Mouse (Mus musculus) 3134 (cell line): Measurements from ENCODE around the gene Ahcyl2.
"Not testable (repeated sequence)": the region's sequence is repeated elsewhere in the genome, so short reads cannot be mapped to it uniquely, and the experiment has no call there.

Experiments used
- DNase-seq: peaks from one replicate; pipeline ENCODE4 v3.0.0-alpha.2; 2011; ENCODE audit warnings: low spot score; ENCODE audit not compliant: insufficient read length; ENCODE audit errors: extremely low read depth

Gene Ahcyl2

DNA sequence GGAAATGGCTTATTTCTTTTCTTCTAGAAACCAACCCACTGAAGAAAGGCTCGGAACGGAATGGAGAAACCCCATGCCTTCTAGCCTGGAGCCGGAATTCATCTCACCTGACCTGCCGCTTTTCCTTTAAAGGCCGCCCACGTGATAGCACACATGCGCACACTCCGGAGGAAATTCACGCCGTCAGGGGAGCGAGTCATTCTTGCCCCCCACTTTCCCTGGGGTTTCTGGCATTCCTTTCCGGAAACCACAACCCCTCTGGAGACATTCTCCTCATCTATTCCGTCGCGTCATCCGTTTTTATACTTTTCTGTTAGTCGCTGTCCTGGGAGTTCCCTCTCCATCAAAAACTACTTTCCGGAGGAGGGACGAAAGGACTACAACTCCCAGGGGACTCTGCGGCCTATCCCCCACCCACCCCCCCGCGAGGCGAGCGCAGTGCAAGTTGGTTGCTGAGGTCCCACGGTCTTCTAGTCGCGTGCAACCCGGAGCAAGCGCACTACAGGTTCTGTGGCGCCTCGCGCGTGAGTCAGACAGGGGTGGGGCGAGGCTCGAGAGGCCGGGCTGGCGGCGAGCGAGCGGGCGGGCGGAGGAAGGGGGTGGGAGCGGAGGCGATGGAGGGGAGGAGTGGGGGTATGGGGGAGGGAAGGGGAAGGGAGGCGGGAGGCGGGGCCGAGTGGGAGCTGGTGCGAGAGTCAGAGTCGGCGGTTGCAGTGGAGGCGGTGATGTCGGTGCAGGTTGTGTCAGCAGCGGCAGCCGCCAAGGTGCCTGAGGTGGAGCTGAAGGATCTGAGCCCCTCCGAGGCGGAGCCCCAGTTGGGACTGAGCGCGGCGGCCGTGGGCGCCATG is at the start of gene Ahcyl2:
TSS of gene Ahcyl2 (plus strand) at position 199 of the 848 bp plus-strand sequence.
- DNase-seq = peak; percentile 96

DNA sequence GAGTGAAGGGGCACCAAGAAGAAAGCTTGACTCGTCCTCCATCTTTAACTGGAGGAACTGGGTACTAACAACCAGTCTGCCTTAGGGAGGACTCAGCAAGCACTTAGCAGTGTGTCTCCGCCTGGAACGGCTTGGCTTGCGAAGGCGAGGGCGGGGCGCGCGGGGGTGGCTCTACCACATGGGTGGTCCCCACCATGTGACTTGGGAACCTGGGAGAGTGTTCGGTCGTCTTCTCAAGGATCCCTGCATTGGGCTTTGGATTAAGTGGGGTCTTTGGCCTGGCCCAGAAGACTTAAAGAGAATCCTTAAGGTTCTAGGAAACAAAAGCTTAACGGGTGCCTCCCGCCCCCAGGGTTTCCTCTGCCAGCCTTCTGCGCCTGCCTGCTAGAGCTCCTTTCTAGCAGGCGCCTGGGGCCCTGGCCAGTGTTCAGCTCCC is 48.9 kb upstream of the Ahcyl2 start:
- no peak for DNase-seq

DNA sequence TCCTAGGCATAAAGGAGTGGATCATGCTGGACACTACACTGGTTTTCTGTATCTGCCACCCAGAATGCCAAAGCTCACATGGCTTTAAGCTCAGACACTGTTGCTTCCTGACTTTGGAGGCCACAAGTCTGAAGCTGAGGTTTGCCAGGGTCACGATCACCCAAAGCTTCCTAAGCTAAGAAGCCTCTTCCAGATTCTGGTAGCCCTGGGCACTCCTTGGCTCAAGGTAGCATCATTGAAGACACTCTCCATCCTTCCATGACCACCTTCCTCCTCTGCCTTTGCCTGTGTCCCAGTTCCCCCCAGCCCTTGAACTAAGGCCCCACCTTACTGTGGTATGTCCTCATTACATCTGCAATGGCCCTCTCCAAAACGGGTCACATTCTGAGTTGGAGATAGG is 45.9 kb upstream of the Ahcyl2 start:
- no peak for DNase-seq

DNA sequence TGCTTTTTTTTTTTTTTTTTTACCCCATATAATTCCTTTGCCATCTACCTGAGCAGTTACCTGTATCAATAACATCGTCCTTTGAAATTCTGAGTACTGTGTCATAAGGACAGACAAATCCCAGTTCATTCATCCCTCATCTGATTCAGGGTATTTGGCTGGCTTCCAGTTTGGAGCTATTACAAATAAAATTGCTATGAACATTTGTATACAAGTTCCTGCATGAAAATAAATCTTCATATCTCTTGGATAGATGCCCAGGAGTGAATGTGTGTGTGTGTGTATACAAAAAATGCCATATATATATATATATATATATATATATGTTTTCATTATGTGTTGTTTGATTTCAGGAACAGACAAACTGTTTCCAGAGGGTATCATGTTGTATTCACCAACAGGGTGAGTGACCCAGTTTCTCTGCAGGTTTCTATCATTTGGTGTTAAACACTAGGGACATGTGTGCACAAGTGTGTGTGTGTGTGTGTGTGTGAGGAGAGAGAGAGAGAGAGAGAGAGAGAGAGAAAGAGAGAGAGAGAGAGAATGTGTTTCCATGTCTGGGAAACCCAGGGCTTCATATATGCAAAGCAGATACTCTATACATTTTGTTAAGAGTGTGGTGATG is 41.1 kb upstream of the Ahcyl2 start:
- no peak for DNase-seq

DNA sequence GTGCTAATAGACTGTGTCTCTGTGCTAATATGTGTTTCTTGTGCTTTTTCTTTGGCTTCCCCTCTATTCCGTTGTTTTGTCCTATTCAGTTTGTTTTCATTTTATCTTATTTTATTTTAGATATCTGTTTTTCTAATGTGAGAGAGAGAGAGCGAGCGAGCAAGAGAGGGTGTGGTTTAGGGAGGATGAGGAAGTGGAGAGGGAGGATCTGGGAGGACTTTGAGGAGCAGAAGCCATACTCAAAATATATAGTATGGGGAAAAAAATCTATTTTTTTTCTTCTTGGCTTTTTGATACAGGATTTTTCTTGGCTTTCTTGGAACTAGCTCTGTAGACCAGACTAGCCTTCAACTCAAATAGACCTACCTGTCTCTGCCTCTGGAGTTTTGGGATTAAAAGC is 39.8 kb upstream of the Ahcyl2 start:
- no peak for DNase-seq

DNA sequence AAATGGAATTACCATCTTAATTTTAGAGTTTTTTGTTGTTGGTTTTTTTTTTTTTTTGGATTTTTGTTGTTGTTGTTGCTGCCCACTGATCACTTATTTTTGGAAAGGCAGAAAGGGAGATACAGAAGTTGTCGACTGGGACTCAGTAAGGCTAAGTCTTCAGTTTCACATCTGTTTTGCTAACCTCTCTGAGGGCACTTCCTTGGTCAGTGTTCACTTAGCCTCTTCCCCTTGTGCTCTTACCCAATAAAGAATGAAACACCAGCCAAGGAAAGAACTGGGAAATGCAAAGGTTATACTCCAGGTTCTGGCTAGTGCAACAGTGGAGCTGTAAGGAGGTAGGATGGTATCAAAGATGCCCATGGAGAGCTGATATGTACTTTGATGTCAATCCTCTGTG is 38.3 kb upstream of the Ahcyl2 start:
- DNase-seq = no peak

DNA sequence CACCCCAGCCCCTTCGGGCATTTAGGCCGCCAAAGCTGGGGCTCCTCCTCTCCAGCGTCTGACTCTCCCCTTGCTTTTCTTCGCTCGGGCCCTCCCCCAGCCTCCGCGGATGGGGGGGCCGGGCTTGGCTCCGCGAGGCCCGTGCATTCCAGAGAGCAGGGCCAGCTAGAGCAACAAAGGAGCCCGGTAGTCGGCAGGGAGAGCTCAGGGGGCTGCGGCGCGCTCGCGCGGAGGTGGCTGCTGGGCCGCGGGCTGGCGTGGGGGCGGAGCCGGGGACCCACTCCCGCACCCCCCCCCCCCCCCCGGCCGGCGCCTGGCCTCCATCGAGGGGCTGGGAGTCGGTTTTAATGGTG is 32.5 kb upstream of the Ahcyl2 start, which contains the start of gene Smo:
TSS of gene Smo (plus strand) at position 168 of the 353 bp plus-strand sequence.
- peak; percentile 89 for DNase-seq

DNA sequence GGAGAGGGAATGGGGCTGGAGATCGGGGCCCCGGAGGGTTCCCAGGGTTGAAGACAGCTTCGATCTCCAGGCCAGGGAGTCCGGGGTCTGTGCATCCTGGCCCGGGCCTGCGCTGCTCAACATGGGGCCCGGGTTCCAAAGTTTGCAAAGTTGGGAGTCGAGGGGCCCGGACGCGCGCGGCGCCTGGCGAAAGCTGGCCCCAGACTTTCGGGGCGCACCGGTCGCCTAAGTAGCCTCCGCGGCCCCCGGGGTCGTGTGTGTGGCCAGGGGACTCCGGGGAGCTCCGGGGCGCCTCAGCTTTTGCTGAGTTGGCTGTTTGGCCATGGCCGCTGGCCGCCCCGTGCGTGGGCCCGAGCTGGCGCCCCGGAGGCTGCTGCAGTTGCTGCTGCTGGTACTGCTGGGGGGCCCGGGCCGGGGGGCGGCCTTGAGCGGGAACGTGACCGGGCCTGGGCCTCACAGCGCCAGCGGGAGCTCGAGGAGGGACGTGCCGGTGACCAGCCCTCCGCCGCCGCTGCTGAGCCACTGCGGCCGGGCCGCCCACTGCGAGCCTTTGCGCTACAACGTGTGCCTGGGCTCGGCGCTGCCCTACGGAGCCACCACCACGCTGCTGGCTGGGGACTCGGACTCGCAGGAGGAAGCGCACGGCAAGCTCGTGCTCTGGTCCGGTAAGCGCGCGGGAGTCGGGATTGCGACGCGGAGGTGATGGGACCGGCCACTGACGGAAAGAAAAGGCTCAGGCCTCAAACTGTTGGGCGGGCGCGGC is 31.9 kb upstream of the Ahcyl2 start:
- DNase-seq = peak; percentile 87

DNA sequence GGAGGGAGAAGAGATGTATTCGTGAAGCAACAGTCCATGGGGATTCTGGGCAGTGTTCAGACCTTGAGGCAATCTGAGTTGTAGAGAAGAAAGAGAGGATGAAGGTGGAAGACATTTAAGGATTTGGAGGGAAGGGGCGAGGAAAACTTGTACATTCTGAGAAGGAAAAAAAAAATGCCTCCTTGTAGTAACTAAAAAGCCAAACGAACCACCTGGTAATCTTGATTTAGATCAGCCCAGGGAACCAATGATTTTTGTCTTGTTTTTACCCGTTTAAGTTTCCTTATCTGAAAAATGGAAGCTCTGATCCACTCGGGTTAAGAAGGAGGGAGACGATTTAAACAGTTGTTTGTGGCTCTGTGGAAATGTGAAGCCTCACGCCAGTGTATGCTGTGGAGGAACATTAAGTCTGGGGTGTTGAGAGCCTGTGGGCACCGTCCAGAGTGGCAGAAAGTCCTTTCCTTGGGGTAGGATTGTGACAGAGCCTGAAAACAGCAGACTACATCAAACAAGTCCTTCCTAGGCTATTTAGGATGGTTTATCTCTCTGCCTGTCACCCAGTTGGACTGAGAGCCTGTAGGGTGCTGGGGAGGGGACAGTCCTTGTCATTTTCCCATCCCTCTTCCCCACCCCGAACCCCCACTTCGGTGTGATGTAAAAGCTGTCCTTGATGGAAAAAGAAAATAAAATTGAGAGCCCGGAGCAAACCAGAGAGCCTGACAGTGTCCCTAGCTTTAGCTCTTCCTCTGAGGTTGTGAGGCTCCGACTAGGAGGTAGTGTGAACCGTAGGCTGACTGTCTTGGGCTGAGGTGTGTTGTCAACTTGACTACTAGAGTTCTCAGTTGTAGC is 31.0 kb upstream of the Ahcyl2 start:
- no peak for DNase-seq

DNA sequence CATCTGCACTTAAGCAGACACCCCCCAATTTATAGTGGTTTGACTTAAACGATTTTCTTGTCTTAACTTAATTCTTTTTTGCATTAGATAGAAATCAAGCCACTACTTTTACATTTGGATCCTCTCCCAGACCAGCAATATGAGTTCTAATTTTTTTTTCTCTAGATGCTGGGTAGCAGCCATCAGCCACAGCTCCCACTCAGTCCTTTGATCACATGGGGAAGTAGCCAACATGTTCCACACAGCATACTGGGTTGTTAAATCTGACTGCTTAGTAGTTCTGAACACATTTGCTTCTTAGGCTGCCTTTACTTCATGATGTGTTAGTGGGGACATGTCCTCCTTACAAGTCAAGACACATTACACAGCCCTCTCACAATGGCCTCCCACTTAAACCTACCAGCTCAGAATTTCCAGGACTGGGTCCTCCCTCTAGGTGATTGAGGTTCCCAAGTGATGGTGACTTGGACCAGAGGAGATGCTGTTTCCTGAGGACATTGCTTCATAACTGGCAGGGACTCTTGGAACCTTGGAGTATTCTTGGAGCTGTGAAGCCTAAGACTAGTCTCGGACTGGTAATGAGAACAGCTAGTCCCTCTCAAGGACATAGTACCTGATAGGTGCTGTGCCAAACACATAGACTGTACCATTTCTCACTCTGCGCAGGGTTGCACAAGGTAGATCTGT is 16.2 kb upstream of the Ahcyl2 start:
- no peak for DNase-seq

DNA sequence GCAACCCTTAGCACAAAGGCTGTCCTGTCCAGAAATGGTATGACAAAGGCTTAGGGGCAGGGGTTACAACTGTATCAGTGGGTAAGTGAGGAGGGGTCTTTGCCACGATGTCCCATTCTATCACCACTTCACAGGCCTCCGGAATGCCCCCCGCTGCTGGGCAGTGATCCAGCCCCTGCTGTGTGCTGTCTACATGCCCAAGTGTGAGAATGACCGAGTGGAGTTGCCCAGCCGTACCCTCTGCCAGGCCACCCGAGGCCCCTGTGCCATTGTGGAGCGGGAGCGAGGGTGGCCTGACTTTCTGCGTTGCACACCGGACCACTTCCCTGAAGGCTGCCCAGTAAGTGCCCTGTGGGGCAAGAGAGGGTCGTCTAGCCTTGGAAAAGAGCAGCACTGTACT is 14.5 kb upstream of the Ahcyl2 start:
- DNase-seq = no peak

DNA sequence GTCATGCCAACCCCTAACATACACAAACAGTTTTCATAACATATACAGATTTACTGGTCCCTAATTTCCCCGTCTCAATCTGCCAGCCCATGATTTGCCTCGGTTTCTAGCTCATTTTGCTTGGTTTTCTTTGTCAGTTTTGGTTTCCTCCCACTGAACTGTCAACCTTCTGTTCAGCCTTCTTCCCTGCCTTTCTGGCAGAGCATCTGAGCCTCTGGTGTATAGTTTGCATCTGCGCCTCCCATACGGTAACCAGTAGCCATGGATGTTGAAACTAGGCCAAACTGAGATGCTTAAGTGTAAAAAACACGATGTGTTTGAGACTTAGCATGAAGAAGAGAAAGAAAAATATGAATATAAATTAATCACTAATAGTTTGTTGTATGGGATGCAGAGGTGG is 11.8 kb upstream of the Ahcyl2 start:
- DNase-seq = no peak

DNA sequence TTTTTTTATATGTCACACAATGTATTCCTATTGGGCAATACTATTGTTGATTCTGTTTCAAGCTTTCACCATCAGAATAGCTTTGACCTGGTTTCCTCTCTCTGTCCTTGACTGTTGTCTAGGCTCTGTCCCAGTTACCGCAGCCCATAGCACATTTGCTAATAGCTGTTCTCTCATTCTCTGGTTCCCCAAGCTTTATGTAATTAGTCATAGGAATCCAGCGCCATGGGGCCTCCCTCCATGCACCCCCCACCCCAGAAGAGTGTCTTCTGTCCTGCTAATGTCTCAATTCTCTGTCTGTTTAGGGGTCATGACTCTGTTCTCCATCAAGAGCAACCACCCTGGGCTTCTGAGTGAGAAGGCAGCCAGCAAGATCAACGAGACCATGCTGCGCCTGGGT is 11.3 kb upstream of the Ahcyl2 start:
- DNase-seq = no peak

DNA sequence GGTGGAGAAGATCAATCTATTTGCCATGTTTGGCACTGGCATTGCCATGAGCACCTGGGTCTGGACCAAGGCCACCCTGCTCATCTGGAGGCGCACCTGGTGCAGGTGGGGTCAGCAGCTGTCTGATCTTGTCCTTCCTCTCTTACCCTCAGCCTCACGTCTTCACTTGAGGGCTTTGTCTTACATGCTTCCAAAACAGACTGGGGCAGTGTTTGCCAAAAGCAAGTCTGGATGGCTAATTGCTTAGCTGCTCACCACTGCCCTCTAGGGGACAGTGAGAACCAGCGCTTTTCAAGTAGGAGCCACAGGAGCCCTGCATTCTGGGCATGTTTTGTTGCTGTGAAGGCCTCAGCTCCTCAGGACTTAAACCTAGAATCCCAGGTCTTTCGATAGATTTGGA is 9.4 kb upstream of the Ahcyl2 start:
- peak; percentile 49 for DNase-seq

DNA sequence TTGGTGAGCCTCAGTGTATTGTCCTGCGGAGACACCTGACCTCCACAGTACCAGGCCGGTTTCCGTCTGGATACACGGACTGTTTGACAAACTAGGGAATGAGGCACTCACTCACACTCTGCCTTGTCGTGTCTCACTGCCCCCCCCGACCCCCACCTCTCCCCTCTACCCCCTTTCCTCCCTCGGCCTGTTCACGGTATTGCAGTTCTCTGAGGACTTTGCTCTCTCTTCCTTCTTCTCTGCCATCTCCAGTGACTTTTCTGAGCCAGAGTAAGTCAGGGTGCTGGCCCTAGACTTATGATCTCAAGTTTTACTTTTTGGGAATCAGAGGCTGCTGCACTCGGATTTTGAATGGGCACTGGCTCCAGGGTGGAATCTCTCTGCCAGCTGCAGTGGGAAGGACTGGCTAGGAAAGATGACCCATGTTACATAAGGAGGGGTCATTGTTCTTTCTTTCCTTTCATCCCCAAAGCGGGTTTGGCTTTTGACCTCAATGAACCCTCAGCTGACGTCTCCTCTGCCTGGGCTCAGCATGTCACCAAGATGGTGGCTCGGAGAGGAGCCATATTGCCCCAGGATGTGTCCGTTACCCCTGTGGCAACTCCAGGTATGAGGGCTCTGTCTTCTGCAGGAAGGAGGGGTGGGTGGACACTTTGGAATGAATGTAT is 8.7 kb upstream of the Ahcyl2 start:
- no peak for DNase-seq

DNA sequence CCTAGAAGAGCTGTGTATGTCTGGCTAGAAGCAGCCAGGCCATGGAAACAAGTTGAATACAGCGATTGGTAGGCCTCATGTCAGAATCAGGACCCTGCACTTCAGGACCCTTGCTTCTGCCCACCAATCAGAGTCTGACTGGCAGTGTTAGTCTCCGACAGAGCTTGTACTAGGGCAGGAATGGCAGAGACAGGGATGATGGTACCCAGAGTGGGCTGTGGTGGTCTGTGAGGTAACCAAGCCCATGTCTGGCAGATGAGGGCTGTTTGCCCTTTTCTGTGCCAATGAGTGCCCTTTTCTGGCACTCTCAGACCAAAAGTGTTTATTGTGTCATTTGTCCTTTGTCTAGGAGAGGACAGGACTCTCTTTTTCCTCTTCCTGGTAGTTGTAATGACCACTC is 7.4 kb upstream of the Ahcyl2 start:
- not testable (repeated sequence) for DNase-seq

DNA sequence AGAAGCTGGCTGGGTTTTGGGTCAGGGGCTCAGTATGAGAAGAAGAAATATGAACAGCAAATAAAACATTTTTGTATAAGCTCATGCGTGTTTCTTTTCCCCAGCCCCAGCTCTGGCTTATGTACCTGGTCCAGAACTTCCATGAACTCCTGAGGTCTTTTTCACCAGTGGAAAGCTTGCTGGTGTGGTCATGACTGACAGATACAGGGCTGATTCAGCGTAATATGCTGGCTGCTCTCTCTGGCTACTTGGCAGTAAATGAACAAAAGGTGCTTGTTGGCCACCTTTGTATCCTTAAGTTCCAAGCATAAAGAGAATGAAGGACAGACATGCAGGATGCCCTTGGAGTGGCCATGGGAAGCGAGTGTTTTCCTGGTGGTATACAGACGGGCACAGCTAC is 6.5 kb upstream of the Ahcyl2 start:
- DNase-seq = no peak

DNA sequence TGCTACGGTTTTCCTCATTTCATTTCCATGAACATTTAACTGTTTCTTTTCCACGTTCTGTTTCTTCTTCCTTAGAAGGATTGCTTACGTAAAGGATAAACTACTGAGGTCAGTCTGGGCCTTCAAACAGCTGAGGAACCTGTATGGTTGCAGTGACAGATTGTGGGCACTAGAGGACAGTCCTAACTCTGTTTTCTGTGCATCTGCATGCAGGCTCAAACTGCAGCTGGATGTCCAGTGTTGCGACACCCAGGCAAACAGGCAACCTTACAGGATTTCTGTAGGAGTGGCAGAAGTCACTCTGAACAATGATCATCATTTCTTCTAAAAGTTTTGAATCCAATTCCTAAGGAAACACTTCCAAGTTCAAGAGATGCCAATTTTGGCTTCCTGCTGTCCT is 5.3 kb upstream of the Ahcyl2 start:
- peak; percentile 22 for DNase-seq

DNA sequence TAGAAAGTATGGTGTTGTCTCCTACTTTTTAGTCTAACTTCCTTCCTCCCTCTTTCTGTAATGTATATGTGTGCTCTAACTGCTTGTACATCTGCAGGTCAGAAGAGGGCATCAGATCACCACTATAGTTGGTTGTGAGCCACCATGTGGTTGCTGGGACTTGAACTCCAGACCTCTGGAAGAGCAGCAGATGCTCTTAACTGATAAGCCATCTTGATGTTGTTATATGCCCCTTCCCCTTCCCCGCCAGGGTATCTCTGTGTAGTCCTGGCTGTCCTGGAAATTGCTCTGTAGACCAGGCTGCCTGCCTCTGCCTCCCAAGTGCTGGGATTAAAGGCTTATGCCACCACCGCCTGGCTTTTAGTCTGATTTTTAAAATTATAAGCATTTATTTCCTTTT is 937 bp upstream of the Ahcyl2 start:
- DNase-seq = no peak
